Mouse (Mus musculus): ENCODE results near the gene Flywch2. TPM values are rescaled to one million over a fixed set of nuclear protein-coding genes. Genes with fewer than 3 reads are reported as not detected.

The Flywch2 gene
- polyA plus RNA-seq, 1 experiment from 2014 or later, result 33.2 TPM

DNA sequence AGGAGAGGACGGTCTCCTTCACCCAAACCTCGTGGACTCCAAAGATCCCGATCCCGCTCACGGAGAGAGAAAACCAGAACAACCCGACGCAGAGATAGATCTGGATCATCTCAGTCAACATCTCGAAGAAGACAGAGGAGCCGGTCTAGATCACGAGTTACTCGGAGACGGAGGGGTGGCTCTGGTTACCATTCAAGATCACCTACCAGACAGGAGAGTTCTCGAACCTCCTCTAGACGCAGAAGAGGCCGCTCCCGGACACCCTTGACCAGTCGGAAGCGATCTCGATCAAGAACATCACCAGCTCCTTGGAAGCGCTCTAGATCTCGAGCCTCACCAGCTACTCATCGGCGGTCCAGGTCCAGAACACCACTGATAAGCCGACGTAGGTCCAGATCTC, 33.4 kb upstream of the Flywch2 start:
- H3K4me2 ChIP-seq (ENCODE audit: low read length), result no peak overlapping the region
- H3K27ac ChIP-seq (ENCODE audit: low read length), result no peak overlapping the region
- no peaks in the 10 kb centered on the region for H3K27me3 ChIP-seq (replicated peaks; ENCODE audit: control insufficient read depth, insufficient read depth, low read length)
- H3K36me3 ChIP-seq (ENCODE audit: control insufficient read depth, insufficient read depth), result peaks cover 73% of the 10 kb centered on the region
- H3K9me3 ChIP-seq (ENCODE audit: control insufficient read depth, low read length), result peaks cover 25% of the 10 kb centered on the region
- no peaks in the 10 kb centered on the region for H3K4me1 ChIP-seq (replicated peaks; ENCODE audit: control insufficient read depth, insufficient read depth, low read length)
- 99% methylated on average over 25 of the region's 25 CpGs for WGBS
- H3K4me3 ChIP-seq (replicated peaks; ENCODE audit: low read length), result no peak overlapping the region
- H3K9ac ChIP-seq (replicated peaks; ENCODE audit: low read depth, low read length), result no peak overlapping the region
- no peak for ATAC-seq

GRCm38 (mm10) chr17:23818579-23818978, 32.7 kb upstream of the Flywch2 start:
- Histone ChIP-seq H3K9me3 (ENCODE audit: control insufficient read depth, low read length) (peaks cover 25% of the 10 kb centered on the region), H3K4me1 (replicated peaks; ENCODE audit: control insufficient read depth, insufficient read depth, low read length) (no peaks in the 10 kb centered on the region), H3K4me3 (replicated peaks; ENCODE audit: low read length) (no peak overlapping the region), H3K36me3 (ENCODE audit: control insufficient read depth, insufficient read depth) (peaks cover 76% of the 10 kb centered on the region), H3K27ac (ENCODE audit: low read length) (no peak overlapping the region), H3K4me2 (ENCODE audit: low read length) (no peak overlapping the region), H3K27me3 (replicated peaks; ENCODE audit: control insufficient read depth, insufficient read depth, low read length) (no peaks in the 10 kb centered on the region), H3K9ac (replicated peaks; ENCODE audit: low read depth, low read length) (no peak overlapping the region)
- 98% methylated on average over 8 of the region's 8 CpGs for whole genome bisulfite sequencing
- ATAC-seq, result no peak

DNA sequence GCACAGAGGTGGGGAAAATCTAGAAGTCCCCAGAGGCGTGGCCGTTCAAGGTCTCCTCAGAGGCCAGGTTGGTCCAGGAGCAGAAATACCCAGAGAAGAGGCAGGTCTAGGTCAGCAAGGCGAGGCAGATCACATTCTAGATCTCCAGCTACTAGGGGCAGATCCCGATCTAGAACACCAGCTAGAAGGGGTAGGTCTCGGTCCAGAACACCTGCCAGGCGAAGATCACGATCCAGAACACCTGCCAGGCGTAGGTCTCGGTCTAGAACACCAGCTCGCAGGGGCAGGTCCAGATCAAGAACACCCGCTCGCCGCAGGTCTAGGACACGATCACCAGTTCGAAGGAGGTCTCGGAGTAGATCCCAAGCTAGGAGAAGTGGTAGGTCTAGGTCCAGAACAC, 29.8 kb upstream of the Flywch2 start:
- Histone ChIP-seq H3K4me1 (replicated peaks; ENCODE audit: control insufficient read depth, insufficient read depth, low read length) (no peaks in the 10 kb centered on the region), H3K27ac (ENCODE audit: low read length) (no peak overlapping the region), H3K4me3 (replicated peaks; ENCODE audit: low read length) (no peak overlapping the region), H3K36me3 (ENCODE audit: control insufficient read depth, insufficient read depth) (peaks cover 87% of the 10 kb centered on the region), H3K4me2 (ENCODE audit: low read length) (no peak overlapping the region), H3K9ac (replicated peaks; ENCODE audit: low read depth, low read length) (no peak overlapping the region), H3K9me3 (ENCODE audit: control insufficient read depth, low read length) (peaks cover 25% of the 10 kb centered on the region), H3K27me3 (replicated peaks; ENCODE audit: control insufficient read depth, insufficient read depth, low read length) (no peaks in the 10 kb centered on the region)
- ATAC-seq, result no peak
- WGBS, result 97% methylated on average over 16 of the region's 16 CpGs

DNA sequence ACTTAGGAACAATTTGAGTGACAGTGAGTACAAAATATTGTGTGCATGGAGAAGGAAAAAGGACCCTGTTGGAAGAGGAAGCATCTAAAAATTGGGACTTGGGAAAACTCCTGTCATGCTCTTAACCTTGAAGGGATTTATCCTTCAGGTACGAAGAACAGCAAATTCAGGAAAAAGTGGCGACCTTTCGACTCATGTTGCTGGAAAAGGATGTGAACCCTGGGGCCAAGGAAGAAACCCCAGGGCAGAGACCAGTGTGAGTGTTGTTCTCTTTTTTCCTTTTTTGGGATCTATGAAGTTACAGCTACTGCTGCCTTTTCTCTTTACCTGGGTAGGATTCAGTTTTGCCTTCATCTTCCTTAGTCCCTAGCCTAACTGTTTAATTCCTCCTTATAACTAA, 22.0 kb upstream of the Flywch2 start:
- no peak overlapping the region for H3K4me2 ChIP-seq (ENCODE audit: low read length)
- H3K36me3 ChIP-seq (ENCODE audit: control insufficient read depth, insufficient read depth), result peaks cover 36% of the 10 kb centered on the region
- H3K27me3 ChIP-seq (replicated peaks; ENCODE audit: control insufficient read depth, insufficient read depth, low read length), result no peaks in the 10 kb centered on the region
- H3K4me3 ChIP-seq (replicated peaks; ENCODE audit: low read length), result no peak overlapping the region
- H3K9me3 ChIP-seq (ENCODE audit: control insufficient read depth, low read length), result no peaks in the 10 kb centered on the region
- WGBS, result 96% methylated on average over 3 of the region's 3 CpGs
- H3K4me1 ChIP-seq (replicated peaks; ENCODE audit: control insufficient read depth, insufficient read depth, low read length), result peaks cover 28% of the 10 kb centered on the region
- no peak overlapping the region for H3K9ac ChIP-seq (replicated peaks; ENCODE audit: low read depth, low read length)
- ATAC-seq, result no peak
- no peak overlapping the region for H3K27ac ChIP-seq (ENCODE audit: low read length)

DNA sequence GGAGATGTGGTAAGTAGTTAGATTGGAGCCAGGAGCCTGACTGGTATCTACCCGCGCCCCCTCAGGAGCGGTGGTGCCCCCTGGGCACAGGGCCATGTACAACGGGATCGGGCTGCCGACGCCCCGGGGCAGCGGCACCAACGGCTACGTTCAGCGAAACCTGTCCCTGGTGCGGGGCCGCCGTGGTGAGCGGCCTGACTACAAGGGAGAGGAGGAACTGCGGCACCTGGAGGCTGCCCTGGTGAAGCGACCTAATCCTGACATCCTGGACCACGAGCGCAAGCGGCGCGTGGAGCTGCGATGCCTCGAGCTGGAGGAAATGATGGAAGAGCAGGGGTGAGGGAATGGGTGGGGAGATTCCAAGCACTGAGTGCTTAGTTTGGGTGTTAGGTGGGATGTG, 21.0 kb upstream of the Flywch2 start:
- H3K9ac ChIP-seq (replicated peaks; ENCODE audit: low read depth, low read length), result no peak overlapping the region
- H3K4me2 ChIP-seq (ENCODE audit: low read length), result no peak overlapping the region; the same call in 1 of the 2 replicates
- ATAC-seq, result no peak
- no peak overlapping the region for H3K4me3 ChIP-seq (replicated peaks; ENCODE audit: low read length)
- peaks cover 32% of the 10 kb centered on the region for H3K4me1 ChIP-seq (replicated peaks; ENCODE audit: control insufficient read depth, insufficient read depth, low read length)
- peaks cover 28% of the 10 kb centered on the region for H3K36me3 ChIP-seq (ENCODE audit: control insufficient read depth, insufficient read depth)
- no peak overlapping the region for H3K27ac ChIP-seq (ENCODE audit: low read length)
- 81% methylated on average over 25 of the region's 25 CpGs for WGBS
- H3K27me3 ChIP-seq (replicated peaks; ENCODE audit: control insufficient read depth, insufficient read depth, low read length), result no peaks in the 10 kb centered on the region
- no peaks in the 10 kb centered on the region for H3K9me3 ChIP-seq (ENCODE audit: control insufficient read depth, low read length)

DNA sequence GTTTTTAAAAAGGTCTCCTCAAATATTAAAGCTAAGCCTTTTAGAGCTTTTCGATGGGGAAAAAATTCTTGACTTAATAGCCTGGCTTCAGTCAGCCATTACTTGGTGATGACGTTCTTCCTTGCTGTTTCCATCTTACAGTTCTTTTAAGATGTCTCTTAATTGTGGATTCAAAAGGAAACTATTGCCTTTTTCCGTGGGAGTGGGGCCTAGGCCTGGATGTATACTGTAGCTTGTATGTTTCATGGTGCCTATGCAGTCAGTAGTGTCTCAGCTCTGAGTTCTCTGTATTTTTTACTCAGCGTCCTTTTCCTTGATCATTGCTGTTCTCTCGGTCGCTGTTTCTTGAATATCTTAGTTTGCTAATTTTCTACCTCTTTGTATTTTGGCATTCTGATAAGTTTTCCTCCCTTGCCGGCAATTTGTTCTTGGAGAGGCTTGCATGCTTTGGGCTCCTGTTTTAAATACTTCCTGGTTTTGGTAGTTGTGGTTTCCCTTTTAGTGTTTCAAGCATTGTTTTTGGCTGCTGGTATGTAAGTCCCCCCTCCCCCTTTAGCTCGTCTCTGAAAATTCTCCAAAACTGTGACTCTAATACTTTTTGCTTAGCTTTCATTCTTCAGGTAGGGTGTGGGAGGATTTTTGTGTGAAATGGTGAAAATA, 18.7 kb upstream of the Flywch2 start:
- H3K27me3 ChIP-seq (replicated peaks; ENCODE audit: control insufficient read depth, insufficient read depth, low read length), result no peaks in the 10 kb centered on the region
- WGBS, result 1% methylated on average over 8 of the region's 8 CpGs
- H3K4me1 ChIP-seq (replicated peaks; ENCODE audit: control insufficient read depth, insufficient read depth, low read length), result peaks cover 32% of the 10 kb centered on the region
- H3K4me2 ChIP-seq (ENCODE audit: low read length), result peak overlapping the region; percentile 94
- H3K9ac ChIP-seq (replicated peaks; ENCODE audit: low read depth, low read length), result peak overlapping the region; percentile 88
- no peaks in the 10 kb centered on the region for H3K9me3 ChIP-seq (ENCODE audit: control insufficient read depth, low read length)
- H3K27ac ChIP-seq (ENCODE audit: low read length), result no peak overlapping the region
- H3K36me3 ChIP-seq (ENCODE audit: control insufficient read depth, insufficient read depth), result peaks cover 10% of the 10 kb centered on the region
- H3K4me3 ChIP-seq (replicated peaks; ENCODE audit: low read length), result peak overlapping the region; percentile 100
- no peak for ATAC-seq

DNA sequence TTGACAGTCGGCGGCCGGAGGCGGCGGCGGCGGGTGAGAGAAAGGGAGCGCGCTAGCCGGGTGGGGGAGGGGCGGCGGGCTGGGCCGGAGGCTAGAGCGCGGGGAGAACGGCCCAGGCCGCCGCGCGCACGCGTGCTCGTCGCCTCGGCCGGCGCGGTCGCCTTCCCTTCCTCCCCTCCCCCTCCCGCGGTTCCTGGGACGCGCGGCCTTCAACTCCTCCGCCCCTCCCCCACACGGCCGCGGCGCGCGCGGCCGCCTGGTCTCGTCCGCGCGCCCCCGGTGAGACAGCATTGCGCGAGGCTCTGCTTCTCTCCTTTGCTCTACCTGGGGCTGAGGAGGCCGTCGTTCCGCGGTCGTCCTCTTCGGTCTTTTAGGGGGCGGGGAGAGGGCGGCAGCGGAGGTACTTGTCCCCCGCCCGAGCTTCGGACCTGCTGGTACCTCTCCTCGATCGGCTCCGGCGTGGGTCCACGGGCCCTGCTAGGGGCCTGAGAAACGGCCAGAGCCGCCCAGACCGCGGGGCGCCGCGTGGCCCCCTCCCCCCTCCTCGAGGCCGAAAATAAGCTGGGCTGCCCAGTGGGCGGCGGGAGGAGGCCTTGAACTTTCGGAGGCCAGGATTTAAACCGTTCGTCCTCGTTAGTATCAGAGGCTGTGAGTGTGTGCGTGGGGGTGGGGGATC, 17.6 kb upstream of the Flywch2 start:
- no peaks in the 10 kb centered on the region; the same call in 1 of the 2 replicates for H3K36me3 ChIP-seq (ENCODE audit: control insufficient read depth, insufficient read depth)
- peak overlapping the region; percentile 92 for H3K27ac ChIP-seq (ENCODE audit: low read length)
- under 1% methylated on average over 67 of the region's 83 CpGs for WGBS

DNA sequence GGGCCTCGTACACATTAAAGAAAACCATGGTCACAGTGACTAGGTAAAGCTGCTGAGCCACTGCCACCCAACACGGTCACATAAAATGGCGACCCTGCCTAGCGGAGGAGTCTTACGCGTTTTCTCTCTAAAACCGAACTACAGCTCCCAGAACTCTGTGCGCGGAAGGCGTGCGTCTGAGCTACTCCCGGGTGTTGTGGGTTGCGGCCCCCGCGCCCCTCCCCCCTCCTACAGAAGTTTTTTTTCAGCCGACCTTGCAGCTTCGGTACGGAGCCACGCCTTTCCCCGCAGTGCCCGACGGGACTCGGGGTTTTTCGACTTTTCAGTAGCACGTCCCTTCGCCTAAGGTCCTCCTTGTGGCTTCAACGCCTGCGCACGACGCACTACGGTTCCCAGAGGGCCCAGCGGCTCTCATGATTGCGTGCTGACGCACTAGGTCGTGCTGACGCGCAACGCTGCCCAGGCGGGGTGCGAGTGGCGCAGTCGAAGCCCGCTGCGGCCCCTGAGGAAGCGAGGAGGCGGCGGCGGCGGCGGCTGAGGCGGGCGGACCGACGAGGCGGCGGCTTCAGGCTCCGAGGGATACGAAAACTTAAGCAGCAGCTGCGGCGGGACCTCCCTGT, 17.0 kb upstream of the Flywch2 start:
- Histone ChIP-seq H3K27ac (ENCODE audit: low read length) (peak overlapping the region; percentile 92), H3K9me3 (ENCODE audit: control insufficient read depth, low read length) (no peaks in the 10 kb centered on the region), H3K4me3 (replicated peaks; ENCODE audit: low read length) (peak overlapping the region; percentile 100), H3K4me1 (replicated peaks; ENCODE audit: control insufficient read depth, insufficient read depth, low read length) (peaks cover 32% of the 10 kb centered on the region), H3K36me3 (ENCODE audit: control insufficient read depth, insufficient read depth) (no peaks in the 10 kb centered on the region), H3K9ac (replicated peaks; ENCODE audit: low read depth, low read length) (peak overlapping the region; percentile 88), H3K4me2 (ENCODE audit: low read length) (peak overlapping the region; percentile 68), H3K27me3 (replicated peaks; ENCODE audit: control insufficient read depth, insufficient read depth, low read length) (no peaks in the 10 kb centered on the region)
- ATAC-seq, result peak; percentile 99
- WGBS, result 1% methylated on average over 60 of the region's 60 CpGs

More for the DNA sequence above, 17.6 kb upstream of the Flywch2 start:
- no peaks in the 10 kb centered on the region for H3K9me3 ChIP-seq (ENCODE audit: control insufficient read depth, low read length)
- peak overlapping the region; percentile 94 for H3K4me2 ChIP-seq (ENCODE audit: low read length)
- H3K4me3 ChIP-seq (replicated peaks; ENCODE audit: low read length), result peak overlapping the region; percentile 100
- no peaks in the 10 kb centered on the region for H3K27me3 ChIP-seq (replicated peaks; ENCODE audit: control insufficient read depth, insufficient read depth, low read length)
- peak overlapping the region; percentile 88 for H3K9ac ChIP-seq (replicated peaks; ENCODE audit: low read depth, low read length)
- H3K4me1 ChIP-seq (replicated peaks; ENCODE audit: control insufficient read depth, insufficient read depth, low read length), result peaks cover 32% of the 10 kb centered on the region
- peak; percentile 43 for ATAC-seq

GRCm38 (mm10) chr17:23801627-23802026, 15.7 kb upstream of the Flywch2 start:
- ATAC-seq, result no peak
- Histone ChIP-seq H3K36me3 (ENCODE audit: control insufficient read depth, insufficient read depth) (no peaks in the 10 kb centered on the region), H3K4me1 (replicated peaks; ENCODE audit: control insufficient read depth, insufficient read depth, low read length) (peaks cover 26% of the 10 kb centered on the region), H3K27ac (ENCODE audit: low read length) (no peak overlapping the region), H3K9me3 (ENCODE audit: control insufficient read depth, low read length) (no peaks in the 10 kb centered on the region), H3K9ac (replicated peaks; ENCODE audit: low read depth, low read length) (no peak overlapping the region), H3K4me2 (ENCODE audit: low read length) (no peak overlapping the region), H3K27me3 (replicated peaks; ENCODE audit: control insufficient read depth, insufficient read depth, low read length) (no peaks in the 10 kb centered on the region), H3K4me3 (replicated peaks; ENCODE audit: low read length) (no peak overlapping the region)
- WGBS, result 93% methylated on average over 10 of the region's 10 CpGs
